Mouse (Mus musculus): ENCODE results near the gene Acap1. TPM values are rescaled to one million over a fixed set of nuclear protein-coding genes. Genes with fewer than 3 reads are reported as not detected.

The Acap1 gene
- 6.5 and 6.8 TPM in 2 replicates for polyA plus RNA-seq (2015; fragmentation: Nextera tagmentation; extraction: Ambion mirVana)

- Histone ChIP-seq H3K9me3 (replicated peaks; ENCODE audit: control insufficient read depth, low read length) (no peaks in the 10 kb centered on the region), H3K4me3 (ENCODE audit: low read depth, low read length) (peak within 1 kb of the TSS; percentile 22; the same call in 1 of the 2 replicates), H3K36me3 (ENCODE audit: control insufficient read depth, insufficient read depth) (no peaks in the 10 kb centered on the region), H3K4me2 (ENCODE audit: low read depth, low read length) (0 out of 2 replicates have a peak within 1 kb of the TSS, but pooled peaks have one; percentile 22), H3K9ac (ENCODE audit: low read depth, low read length) (no peak within 1 kb of the TSS), H3K4me1 (ENCODE audit: control insufficient read depth, low read depth, low read length) (peaks cover 29% of the 10 kb centered on the region), H3K27me3 (ENCODE audit: control insufficient read depth, insufficient read depth, low read depth, low read length) (0 out of 2 replicates have a peak, but pooled peaks cover 3% of the 10 kb centered on the region), H3K27ac (ENCODE audit: low read length) (peak within 1 kb of the TSS; percentile 64)
- ATAC-seq (ENCODE audit: low read depth) = peak; percentile 63
- 31% methylated on average over 4 of the region's 4 CpGs for WGBS (ENCODE audit: insufficient replicate concordance)
Observed at GRCm38 (mm10) chr11:69895291-69895690, at the start of gene Acap1. TSS of gene Acap1 (minus strand) at chr11:69895539.

- H3K9ac ChIP-seq (ENCODE audit: low read depth, low read length) = no peak overlapping the region
- H3K27me3 ChIP-seq (ENCODE audit: control insufficient read depth, insufficient read depth, low read depth, low read length) = peaks cover 53% of the 10 kb centered on the region
- no peak overlapping the region for H3K4me2 ChIP-seq (ENCODE audit: low read depth, low read length)
- ATAC-seq (ENCODE audit: low read depth) = no peak
- H3K4me3 ChIP-seq (ENCODE audit: low read depth, low read length) = no peak overlapping the region
- H3K36me3 ChIP-seq (ENCODE audit: control insufficient read depth, insufficient read depth) = peaks cover 24% of the 10 kb centered on the region
- peaks cover 26% of the 10 kb centered on the region for H3K4me1 ChIP-seq (ENCODE audit: control insufficient read depth, low read depth, low read length)
- 90% methylated on average over 4 of the region's 4 CpGs for WGBS (ENCODE audit: insufficient replicate concordance)
- H3K27ac ChIP-seq (ENCODE audit: low read length) = no peak overlapping the region
- no peaks in the 10 kb centered on the region for H3K9me3 ChIP-seq (replicated peaks; ENCODE audit: control insufficient read depth, low read length)
Observed at GRCm38 (mm10) chr11:69940962-69941361, 45.6 kb upstream of the Acap1 start.

GRCm38 (mm10) chr11:69939731-69940130 is 44.4 kb upstream of the Acap1 start:
- ATAC-seq (ENCODE audit: low read depth) = no peak
- no peak overlapping the region for H3K4me3 ChIP-seq (ENCODE audit: low read depth, low read length)

GRCm38 (mm10) chr11:69939181-69939580 is 43.8 kb upstream of the Acap1 start:
- Histone ChIP-seq H3K9me3 (replicated peaks; ENCODE audit: control insufficient read depth, low read length) (no peaks in the 10 kb centered on the region), H3K9ac (ENCODE audit: low read depth, low read length) (no peak overlapping the region), H3K4me1 (ENCODE audit: control insufficient read depth, low read depth, low read length) (peaks cover 25% of the 10 kb centered on the region), H3K27me3 (ENCODE audit: control insufficient read depth, insufficient read depth, low read depth, low read length) (peaks cover 71% of the 10 kb centered on the region), H3K36me3 (ENCODE audit: control insufficient read depth, insufficient read depth) (peaks cover 12% of the 10 kb centered on the region), H3K4me3 (ENCODE audit: low read depth, low read length) (no peak overlapping the region), H3K4me2 (ENCODE audit: low read depth, low read length) (no peak overlapping the region), H3K27ac (ENCODE audit: low read length) (no peak overlapping the region)
- 64% methylated on average over 5 of the region's 5 CpGs for WGBS (ENCODE audit: insufficient replicate concordance)
- ATAC-seq (ENCODE audit: low read depth) = no peak

More at GRCm38 (mm10) chr11:69939731-69940130, 44.4 kb upstream of the Acap1 start:
- WGBS (ENCODE audit: insufficient replicate concordance) = 89% methylated on average over 17 of the region's 17 CpGs
- peaks cover 17% of the 10 kb centered on the region for H3K36me3 ChIP-seq (ENCODE audit: control insufficient read depth, insufficient read depth)
- H3K9me3 ChIP-seq (replicated peaks; ENCODE audit: control insufficient read depth, low read length) = no peaks in the 10 kb centered on the region
- no peak overlapping the region for H3K4me2 ChIP-seq (ENCODE audit: low read depth, low read length)
- H3K27me3 ChIP-seq (ENCODE audit: control insufficient read depth, insufficient read depth, low read depth, low read length) = peaks cover 65% of the 10 kb centered on the region
- no peak overlapping the region for H3K27ac ChIP-seq (ENCODE audit: low read length)
- peaks cover 25% of the 10 kb centered on the region for H3K4me1 ChIP-seq (ENCODE audit: control insufficient read depth, low read depth, low read length)
- no peak overlapping the region for H3K9ac ChIP-seq (ENCODE audit: low read depth, low read length)

GRCm38 (mm10) chr11:69938401-69938979 is 43.2 kb upstream of the Acap1 start:
- Histone ChIP-seq H3K4me2 (ENCODE audit: low read depth, low read length) (no peak overlapping the region), H3K4me1 (ENCODE audit: control insufficient read depth, low read depth, low read length) (peaks cover 25% of the 10 kb centered on the region), H3K9ac (ENCODE audit: low read depth, low read length) (no peak overlapping the region), H3K4me3 (ENCODE audit: low read depth, low read length) (no peak overlapping the region), H3K36me3 (ENCODE audit: control insufficient read depth, insufficient read depth) (peaks cover 6% of the 10 kb centered on the region), H3K9me3 (replicated peaks; ENCODE audit: control insufficient read depth, low read length) (no peaks in the 10 kb centered on the region), H3K27me3 (ENCODE audit: control insufficient read depth, insufficient read depth, low read depth, low read length) (peaks cover 71% of the 10 kb centered on the region), H3K27ac (ENCODE audit: low read length) (no peak overlapping the region)
- 37% methylated on average over 9 of the region's 9 CpGs for WGBS (ENCODE audit: insufficient replicate concordance)
- ATAC-seq (ENCODE audit: low read depth) = no peak

- ATAC-seq (ENCODE audit: low read depth) = no peak
- H3K27ac ChIP-seq (ENCODE audit: low read length) = no peak overlapping the region
- H3K4me1 ChIP-seq (ENCODE audit: control insufficient read depth, low read depth, low read length) = peaks cover 25% of the 10 kb centered on the region
- H3K9ac ChIP-seq (ENCODE audit: low read depth, low read length) = no peak overlapping the region
- no peaks in the 10 kb centered on the region for H3K9me3 ChIP-seq (replicated peaks; ENCODE audit: control insufficient read depth, low read length)
- no peaks in the 10 kb centered on the region for H3K36me3 ChIP-seq (ENCODE audit: control insufficient read depth, insufficient read depth)
- peaks cover 67% of the 10 kb centered on the region for H3K27me3 ChIP-seq (ENCODE audit: control insufficient read depth, insufficient read depth, low read depth, low read length)
- H3K4me2 ChIP-seq (ENCODE audit: low read depth, low read length) = no peak overlapping the region
- no peak overlapping the region for H3K4me3 ChIP-seq (ENCODE audit: low read depth, low read length)
- 63% methylated on average over 5 of the region's 5 CpGs for WGBS (ENCODE audit: insufficient replicate concordance)
Observed at GRCm38 (mm10) chr11:69937834-69938233, 42.5 kb upstream of the Acap1 start.

GRCm38 (mm10) chr11:69937385-69937784 is 42.0 kb upstream of the Acap1 start:
- Histone ChIP-seq H3K9me3 (replicated peaks; ENCODE audit: control insufficient read depth, low read length) (no peaks in the 10 kb centered on the region), H3K36me3 (ENCODE audit: control insufficient read depth, insufficient read depth) (no peaks in the 10 kb centered on the region), H3K27me3 (ENCODE audit: control insufficient read depth, insufficient read depth, low read depth, low read length) (peaks cover 63% of the 10 kb centered on the region), H3K4me3 (ENCODE audit: low read depth, low read length) (no peak overlapping the region), H3K4me2 (ENCODE audit: low read depth, low read length) (no peak overlapping the region), H3K4me1 (ENCODE audit: control insufficient read depth, low read depth, low read length) (peaks cover 25% of the 10 kb centered on the region), H3K9ac (ENCODE audit: low read depth, low read length) (no peak overlapping the region), H3K27ac (ENCODE audit: low read length) (no peak overlapping the region)
- no peak for ATAC-seq (ENCODE audit: low read depth)
- 31% methylated on average over 4 of the region's 4 CpGs for WGBS (ENCODE audit: insufficient replicate concordance)

GRCm38 (mm10) chr11:69936714-69937347 is 41.5 kb upstream of the Acap1 start:
- no peak for ATAC-seq (ENCODE audit: low read depth)
- H3K9me3 ChIP-seq (replicated peaks; ENCODE audit: control insufficient read depth, low read length) = no peaks in the 10 kb centered on the region
- no peaks in the 10 kb centered on the region for H3K36me3 ChIP-seq (ENCODE audit: control insufficient read depth, insufficient read depth)
- H3K9ac ChIP-seq (ENCODE audit: low read depth, low read length) = no peak overlapping the region
- WGBS (ENCODE audit: insufficient replicate concordance) = 43% methylated on average over 9 of the region's 9 CpGs
- H3K27me3 ChIP-seq (ENCODE audit: control insufficient read depth, insufficient read depth, low read depth, low read length) = peaks cover 63% of the 10 kb centered on the region
- no peak overlapping the region for H3K27ac ChIP-seq (ENCODE audit: low read length)
- peaks cover 25% of the 10 kb centered on the region for H3K4me1 ChIP-seq (ENCODE audit: control insufficient read depth, low read depth, low read length)
- no peak overlapping the region; the same call in 1 of the 2 replicates for H3K4me3 ChIP-seq (ENCODE audit: low read depth, low read length)
- no peak overlapping the region for H3K4me2 ChIP-seq (ENCODE audit: low read depth, low read length)

- H3K4me1 ChIP-seq (ENCODE audit: control insufficient read depth, low read depth, low read length) = peaks cover 25% of the 10 kb centered on the region
- no peaks in the 10 kb centered on the region for H3K36me3 ChIP-seq (ENCODE audit: control insufficient read depth, insufficient read depth)
- no peak for ATAC-seq (ENCODE audit: low read depth)
- H3K9ac ChIP-seq (ENCODE audit: low read depth, low read length) = peak overlapping the region; percentile 54; the same call in 1 of the 2 replicates
- H3K4me3 ChIP-seq (ENCODE audit: low read depth, low read length) = peak overlapping the region; percentile 64
- H3K9me3 ChIP-seq (replicated peaks; ENCODE audit: control insufficient read depth, low read length) = no peaks in the 10 kb centered on the region
- H3K27ac ChIP-seq (ENCODE audit: low read length) = no peak overlapping the region
- 1% methylated on average over 29 of the region's 30 CpGs for WGBS (ENCODE audit: insufficient replicate concordance)
- H3K4me2 ChIP-seq (ENCODE audit: low read depth, low read length) = peak overlapping the region; percentile 95
- H3K27me3 ChIP-seq (ENCODE audit: control insufficient read depth, insufficient read depth, low read depth, low read length) = peaks cover 63% of the 10 kb centered on the region
Observed at GRCm38 (mm10) chr11:69936156-69936555, 40.8 kb upstream of the Acap1 start.
